Mouse (Mus musculus) kidney, adult 18-20 months (tissue): ENCODE measurements around the gene Rplp2.

Experiments
- DNase-seq: peaks from one replicate; pipeline ENCODE4 v3.0.0; 2021

Gene Rplp2

DNA sequence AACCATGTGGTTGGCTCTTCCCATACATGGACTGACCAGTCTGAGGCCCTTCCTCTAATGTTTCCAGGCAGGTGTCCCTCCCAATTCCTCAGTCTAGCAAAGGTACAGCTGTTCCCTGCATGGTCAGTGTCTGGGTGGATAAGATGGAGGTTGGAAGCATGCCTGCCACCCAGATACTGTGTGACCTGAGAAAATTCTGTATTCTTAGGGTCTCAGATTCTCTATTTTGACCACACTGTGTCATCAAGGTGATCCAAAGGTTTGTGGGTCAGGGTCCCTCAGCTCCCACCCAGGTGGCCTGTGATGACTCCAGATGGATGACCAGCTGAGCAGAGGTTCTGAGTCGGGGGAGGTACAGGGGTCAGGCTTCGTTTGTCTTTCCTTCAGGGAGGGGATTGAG is 38.0 kb downstream of the Rplp2 start:
- DNase-seq = no peak

DNA sequence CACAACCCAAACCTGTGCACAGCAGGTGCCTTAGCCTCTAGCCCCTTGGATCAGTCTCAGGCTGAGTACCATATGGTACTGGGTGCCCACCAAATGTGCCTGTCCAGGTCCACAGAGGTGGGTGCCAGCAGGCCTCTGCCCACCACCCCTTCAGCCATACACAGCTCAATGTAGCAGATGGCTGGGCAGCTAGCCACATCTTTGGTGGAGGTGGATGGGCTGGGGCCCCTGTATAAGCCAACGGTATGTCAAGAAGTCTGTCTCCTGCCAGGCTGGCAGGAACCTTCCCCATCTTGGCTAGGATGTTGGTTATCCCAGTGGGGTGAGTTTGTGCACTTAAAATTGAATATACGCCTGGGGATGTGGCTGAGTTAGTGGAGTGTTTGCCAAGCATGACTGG is 38.4 kb downstream of the Rplp2 start:
- no peak for DNase-seq

DNA sequence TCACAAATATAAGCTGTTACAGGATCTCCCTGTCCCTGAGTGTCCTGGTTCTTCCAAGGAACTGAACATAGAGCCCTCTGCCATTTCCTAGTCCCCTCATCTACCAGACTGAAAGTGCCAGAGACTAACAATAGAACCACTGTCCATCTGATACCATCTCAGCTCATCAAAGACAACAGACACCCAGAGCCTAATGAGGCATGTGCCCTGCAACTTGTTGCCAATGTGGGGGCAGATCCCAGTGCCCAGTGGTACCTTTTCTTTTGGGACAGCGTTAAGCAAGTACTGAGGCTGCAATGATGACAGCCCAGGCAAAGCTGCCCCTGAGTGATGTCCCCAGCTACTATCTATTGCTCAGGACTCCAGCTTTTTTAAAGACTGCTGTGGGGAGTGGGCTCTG is 39.1 kb downstream of the Rplp2 start:
- no peak for DNase-seq

DNA sequence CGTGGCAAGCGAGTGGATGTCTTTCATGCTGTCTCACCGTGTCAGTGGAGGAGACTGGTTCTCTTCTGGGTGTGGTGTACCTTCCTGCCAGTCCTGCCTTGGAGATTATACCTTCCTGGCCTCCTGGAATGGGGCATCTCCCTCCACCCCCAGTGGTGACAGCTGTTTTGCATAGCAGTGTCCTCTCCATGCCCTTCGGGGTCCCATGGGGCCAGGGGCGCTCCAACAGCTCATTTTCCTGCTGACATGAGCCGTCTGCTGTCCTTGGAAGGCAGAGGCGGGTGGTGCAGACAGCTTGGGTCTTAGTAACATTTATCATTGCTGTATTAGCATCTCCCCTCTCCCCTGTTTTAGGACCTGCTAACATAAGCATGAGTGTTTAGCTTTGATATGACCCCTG is 40.0 kb downstream of the Rplp2 start:
- no peak for DNase-seq

DNA sequence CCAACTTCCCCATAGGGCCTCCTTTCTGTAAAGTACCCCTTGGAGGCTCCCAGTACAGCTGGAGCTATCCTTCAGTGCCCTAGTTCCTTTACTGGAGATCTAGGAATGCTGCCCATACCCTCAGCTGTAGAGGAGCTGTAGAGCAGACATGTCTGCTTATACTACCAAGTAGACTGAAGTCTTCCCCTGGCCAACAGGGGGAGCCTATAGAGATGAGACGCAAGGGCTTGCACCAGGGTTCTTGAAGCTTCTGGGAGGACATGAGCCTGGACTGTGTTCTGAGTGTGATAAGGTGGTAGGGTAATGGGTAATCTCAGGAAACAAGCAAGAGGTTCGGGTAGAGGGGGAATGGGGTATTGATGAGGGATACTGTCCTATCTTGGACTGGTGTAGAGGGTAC is 44.0 kb downstream of the Rplp2 start:
- DNase-seq = no peak

DNA sequence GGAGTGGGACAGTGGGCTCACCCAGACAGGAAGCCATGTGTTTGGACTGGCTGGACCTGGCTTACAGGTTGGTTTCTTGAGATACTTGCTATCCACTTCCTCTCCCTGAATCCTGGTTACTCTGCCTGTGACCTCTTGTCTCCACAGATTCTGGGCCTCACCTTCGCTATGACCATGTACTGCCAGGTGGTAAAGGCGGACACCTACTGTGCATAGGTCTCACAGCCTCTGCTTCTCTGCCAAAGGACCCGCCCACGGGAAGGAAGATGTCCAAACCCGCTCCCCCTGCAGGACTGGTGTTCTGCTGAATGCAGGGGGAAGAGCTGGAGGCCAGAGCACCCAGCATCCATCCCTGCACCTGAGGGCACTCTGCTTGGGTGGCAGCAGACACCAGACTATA is 45.6 kb downstream of the Rplp2 start:
- no peak for DNase-seq

DNA sequence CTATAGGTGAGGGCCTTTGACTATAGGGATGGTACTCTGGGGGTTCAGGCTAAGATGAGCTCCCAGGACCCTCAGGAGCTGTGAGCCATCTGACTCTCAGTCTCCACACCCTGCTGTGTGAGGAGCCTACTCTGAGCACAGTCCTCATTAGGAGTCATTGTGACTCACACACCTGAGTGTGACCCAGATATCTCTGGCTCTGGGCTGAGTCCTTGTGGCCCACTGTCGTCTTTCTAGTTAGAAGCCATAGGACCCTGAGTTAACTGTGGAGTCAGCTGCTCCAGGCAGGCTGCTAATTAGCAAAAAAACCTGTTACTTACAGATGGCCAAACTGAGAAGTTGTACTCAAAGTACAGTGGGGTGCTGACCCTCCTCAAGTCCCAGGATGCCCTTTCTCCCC is 46.6 kb downstream of the Rplp2 start:
- no peak for DNase-seq

DNA sequence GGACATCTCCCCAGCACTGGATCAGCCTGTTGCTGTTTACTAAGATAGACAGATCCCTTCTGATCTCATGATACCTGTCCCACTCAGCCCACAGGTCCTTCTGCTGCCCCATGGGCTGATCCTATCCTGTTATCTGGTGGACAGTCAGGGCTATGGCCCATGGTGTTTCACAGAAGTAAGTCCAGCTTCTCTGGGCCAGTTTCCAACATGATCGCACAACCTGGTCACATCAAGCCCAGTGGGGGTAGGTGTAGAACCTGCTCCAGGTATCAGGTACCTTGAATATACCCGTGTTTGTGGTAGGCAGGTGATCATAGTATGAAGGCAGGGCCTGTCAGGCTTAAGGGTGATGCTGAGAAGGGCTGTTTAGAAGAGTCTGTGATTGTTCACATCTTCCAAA is 48.2 kb downstream of the Rplp2 start:
- no peak for DNase-seq

DNA sequence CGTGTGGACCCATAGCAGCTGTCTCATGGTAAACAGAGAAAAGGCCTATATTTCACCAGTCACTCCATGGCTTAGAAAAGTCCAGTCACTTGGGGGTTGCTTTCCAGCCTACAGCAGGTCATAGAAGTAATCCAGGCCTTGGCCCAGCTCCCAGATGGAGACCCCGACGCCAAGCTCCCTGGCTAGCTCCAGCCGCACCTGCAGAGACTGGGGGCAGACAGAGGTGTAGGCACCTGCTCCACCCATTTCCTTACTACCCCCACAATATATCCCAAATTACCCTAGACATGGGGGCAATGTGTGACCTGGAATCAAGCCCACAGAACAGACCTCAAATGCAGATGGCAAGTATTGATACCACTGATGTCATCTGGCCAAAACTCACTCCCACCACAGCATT is 48.8 kb downstream of the Rplp2 start:
- no peak for DNase-seq

DNA sequence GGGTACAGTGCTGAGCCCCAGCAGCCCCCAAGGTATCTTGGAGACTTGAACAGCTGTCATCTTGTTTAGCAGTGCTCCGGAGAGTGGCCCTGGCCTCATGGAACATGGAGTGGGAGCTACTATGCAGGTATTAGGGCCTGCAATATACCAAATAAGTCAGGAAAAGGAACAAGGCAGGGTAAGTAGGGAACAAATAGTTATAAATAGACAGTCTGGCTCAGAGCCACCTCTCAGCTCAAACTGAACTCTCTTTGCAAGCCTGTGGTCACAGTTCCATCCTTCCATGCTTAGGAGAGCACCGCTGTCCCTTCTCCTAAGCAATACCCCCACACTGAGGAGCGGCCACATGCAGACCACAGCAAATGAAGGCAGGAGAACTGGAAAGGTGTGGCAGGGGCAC is 50.4 kb downstream of the Rplp2 start:
- no peak for DNase-seq
